Mouse (Mus musculus): Measurements from ENCODE around the gene Bbs9. TPM values are rescaled to one million over a fixed set of nuclear protein-coding genes. Genes with fewer than 3 reads are reported as not detected.

Bbs9 gene
- total RNA-seq, 2 experiments from 2014 or later, result 11.8 to 14.0 TPM

Other genes starting within 250 kb of the Bbs9 start
- under 1 TPM; 0.25 to 0.35 TPM for gene Zfp599, start 215.8 kb upstream of the Bbs9 start, total RNA-seq (2021)
- gene Zfp810, start 168.1 kb upstream of the Bbs9 start, total RNA-seq (2021), result 1 to 10 TPM; 6.3 to 8.2 TPM
- gene Anln, start 86.5 kb upstream of the Bbs9 start, total RNA-seq (2021), result 1 to 10 TPM; 1.6 to 2.1 TPM
- under 1 TPM; 0.47 to 0.57 TPM for gene 9530077C05Rik, start 64.2 kb upstream of the Bbs9 start, total RNA-seq (2021)
- not detected for gene Gm17545, start 21.4 kb upstream of the Bbs9 start, total RNA-seq (2021)
- 10 to 100 TPM; 42.7 to 42.9 TPM for gene Rp9, start 6.0 kb upstream of the Bbs9 start, total RNA-seq (2021)